Mouse (Mus musculus): ENCODE data around the gene Cnpy3.

The Cnpy3 gene

DNA sequence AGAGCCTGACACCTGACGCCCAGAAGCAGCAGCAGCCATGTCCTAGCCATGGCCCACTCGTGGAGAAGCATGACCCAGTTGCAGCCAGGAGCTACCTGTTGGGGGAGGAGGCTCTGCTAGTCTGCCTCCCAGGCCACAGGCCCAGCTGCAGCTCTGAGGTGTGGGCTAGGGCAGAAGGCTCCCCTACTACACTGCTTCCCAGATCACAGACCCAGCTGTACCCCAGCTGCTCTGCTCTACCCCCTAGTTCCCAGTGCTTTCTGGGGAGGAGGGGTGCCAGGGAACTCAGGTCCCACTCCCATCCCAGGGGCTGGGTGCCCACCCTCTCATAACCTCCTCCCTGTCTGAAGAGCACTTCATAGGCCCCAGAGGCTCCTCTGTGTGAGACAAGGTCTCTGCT lies 11.5 kb upstream of the Cnpy3 start, which contains the start of gene Ptcra:
TSS of gene Ptcra (minus strand) at position 169 of the 400 bp plus-strand sequence.
- DNase-seq = no peak

DNA sequence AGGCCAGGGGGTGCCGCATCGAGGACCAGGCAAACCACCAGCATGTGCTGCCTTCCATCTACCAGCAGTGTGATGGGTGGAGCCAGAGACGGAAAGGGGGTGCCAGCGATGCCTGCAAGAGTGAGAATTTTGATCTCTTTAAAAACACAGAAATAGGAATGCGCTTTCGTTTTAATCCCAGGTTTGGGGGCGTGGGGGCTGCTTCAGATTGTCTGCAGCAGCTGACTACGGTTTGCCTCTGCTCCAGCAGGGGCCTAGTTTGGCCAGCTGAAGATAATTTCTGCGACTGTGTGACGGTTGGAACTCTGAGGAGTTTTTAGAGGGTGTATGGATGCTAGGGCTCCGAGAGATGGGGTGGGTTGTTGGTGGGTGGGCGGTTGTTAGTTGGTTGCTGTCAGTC lies 6.7 kb upstream of the Cnpy3 start:
- no peak for DNase-seq

DNA sequence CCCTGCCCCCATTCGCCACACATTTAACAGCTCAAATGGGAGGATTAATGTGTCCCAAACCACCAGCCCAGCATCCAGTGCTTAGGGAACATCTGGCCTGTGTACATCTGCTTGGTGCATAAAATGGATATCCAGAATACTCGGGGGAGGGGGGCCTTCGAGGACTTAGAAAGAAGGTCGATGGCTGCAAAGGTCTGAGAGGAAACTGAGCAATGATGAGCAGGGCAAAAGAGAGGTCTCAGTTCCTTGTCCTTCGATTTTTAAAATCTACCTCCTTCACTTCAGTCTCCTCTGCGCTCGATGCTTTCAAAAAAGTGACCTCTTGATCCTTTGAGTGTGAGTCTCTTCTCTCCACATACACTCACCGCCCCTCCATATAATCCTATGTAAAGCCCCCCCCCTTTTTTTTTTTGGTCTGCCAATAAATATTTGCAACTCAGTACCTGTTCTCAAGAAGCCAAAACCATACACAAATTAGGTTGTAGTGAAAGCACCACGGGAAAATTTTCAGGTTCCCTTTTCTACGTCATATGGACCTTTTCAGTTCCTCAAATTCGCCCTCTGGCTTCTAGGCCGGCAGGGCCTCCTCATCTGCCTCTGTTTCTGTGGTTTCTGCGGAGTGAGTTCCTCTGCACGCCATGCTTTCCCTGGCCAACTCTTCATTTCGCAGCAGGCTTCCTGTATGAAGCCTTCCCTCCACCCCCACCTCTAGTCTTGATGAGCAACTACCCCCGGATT lies 789 bp downstream of the Cnpy3 start:
- DNase-seq = no peak

DNA sequence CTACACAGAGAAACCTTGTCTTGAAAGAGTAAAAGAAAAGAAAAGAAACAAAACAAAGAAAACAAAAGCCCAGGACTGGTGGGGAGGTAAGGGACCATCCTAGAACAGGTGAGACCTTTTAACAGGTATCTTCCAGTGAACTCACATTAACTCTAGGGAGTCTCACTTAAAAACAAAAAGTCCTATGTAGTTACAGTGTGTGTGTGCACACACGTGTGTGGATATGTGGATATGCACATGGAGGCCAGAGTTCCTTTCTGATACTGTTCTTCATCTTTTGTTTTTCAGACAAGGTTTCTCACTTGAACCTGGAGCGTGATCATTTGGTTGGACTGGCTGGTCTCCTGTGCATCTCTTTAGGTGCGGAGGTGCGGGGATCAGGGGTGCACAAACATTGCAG lies 1.4 kb downstream of the Cnpy3 start:
- DNase-seq = no peak

DNA sequence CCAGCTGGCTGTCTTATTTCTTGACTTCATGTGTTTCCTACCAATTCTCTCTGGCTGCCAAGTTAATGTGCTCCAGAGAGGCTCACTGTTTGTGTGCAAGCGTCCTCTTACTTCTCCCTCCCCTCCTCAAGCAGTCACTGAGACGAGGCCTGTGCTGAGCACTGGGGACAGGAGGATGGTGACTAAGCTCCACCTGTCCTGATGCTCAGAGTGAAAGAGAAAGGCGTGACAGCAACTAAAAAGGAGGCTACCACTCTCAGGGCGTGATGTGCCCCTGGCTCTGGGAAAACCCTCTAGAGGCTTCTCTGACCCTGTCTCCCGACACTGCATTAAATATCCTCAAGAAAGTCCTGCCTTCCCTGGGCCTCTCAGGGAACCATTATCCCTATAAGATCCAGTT lies 2.7 kb downstream of the Cnpy3 start:
- no peak for DNase-seq

DNA sequence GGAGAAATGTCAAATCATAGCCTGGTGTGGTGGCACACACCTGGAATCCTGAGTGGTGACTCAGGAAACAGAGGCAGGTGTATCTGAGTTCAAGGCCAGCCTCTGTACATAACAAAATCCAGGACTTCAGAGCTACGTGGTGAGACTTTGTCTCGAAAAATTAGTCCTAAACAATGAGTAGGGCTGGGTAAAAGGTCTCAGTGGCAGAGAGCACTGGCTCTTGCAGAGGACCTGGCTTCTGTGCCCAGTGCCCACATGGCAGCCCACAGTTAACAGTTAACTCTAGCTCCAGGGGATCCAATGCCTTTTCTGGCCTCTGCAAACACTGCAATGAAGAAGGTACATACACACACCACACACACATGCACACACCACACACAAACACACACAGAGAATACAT lies 4.2 kb downstream of the Cnpy3 start:
- no peak for DNase-seq

DNA sequence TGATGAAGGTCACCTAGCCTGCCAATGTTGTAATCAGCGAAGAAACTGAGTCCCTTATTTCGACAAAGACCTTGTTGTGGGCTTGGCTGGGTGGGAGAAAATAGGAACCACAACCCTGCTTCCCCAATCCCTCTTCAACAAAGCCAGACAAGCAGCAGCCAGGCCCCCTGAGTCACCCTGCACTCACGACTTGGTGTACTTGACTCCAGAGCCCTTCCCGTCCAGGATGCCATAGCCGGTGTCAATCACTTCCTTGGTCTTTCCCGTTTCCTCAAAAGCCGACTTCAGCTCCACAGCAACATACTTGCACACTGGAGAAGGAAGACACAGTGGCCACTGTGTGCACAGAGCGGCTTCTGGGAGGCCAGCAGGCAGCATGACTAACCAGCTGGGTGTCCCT lies 4.8 kb downstream of the Cnpy3 start:
- DNase-seq = no peak

DNA sequence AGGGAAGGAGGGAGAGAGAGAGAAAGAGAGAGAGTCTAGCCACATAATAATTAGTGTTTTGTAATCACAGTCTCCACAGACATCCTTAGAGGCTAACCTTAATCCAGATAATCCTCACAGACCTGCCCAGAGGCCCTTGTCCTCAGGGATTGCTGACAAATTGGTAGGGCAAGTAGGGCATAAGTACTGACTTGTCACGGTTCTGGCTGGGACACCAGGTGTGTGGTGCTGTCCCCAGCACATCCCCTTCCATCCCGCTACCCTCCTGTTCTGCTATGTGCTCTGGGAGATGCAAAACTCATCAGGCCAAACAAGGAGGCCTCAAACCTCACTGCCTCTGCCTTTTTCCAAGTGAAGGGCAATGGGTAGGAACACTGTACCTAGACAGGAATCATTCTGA lies 6.5 kb downstream of the Cnpy3 start:
- no peak for DNase-seq

DNA sequence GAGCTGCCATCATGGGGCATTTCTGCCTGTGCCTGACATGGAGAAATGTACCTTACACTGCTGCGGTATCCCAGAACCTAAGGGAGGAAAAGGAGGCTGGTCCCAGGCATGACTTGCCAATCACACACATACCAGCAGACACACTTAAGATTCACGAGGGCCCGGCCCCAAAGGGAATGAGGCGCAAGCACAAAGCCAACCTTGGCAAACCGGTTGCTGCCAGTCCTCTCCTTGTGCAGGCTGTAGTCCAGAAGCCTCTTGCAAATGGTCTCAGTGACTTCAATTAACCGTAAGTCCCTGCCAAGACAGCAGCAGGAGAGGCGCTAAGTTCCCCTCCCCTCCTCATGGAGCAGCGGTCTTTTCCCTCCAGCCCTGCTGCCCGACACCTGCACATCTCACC lies 9.0 kb downstream of the Cnpy3 start:
- DNase-seq = no peak

DNA sequence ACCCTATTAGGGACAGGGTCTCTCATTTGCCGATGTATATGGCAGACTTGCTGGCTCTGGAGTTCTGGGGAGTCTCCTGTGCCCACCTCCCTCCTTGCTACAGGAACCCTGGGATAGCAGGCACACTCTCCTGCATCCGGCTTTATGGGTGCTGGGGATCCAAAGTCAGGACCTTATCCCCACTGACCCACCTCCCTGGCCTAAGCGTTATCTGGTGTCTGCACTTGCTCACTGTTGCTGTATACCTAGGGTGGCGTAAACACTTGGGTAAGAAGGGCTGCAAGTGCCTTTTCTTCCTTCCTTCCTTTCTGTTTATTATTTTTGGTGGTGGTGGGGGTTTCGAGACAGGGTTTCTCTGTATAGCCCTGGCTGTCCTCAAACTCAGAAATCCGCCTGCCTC lies 10.7 kb downstream of the Cnpy3 start:
- DNase-seq = no peak

DNA sequence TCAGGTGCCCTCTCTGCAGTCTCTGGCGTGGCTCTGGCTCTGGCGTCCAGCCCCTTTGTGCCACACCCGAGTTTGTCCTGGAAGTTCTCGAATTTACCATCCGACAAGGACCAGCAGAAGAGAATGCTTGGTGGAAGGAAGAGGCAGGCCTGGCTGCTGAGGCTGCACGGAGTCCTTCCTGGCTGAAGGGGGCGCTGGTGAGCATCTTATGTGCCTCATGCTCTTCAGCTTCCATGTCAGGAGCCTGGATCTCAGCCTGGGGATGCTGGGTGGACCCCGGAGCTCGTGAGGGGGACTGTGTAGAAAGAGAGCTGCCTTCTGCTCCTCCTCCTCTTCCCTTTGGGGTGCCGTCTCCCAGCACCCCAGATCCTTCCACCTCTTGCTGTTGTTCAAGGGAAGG lies 15.9 kb downstream of the Cnpy3 start:
- peak; percentile 44 for DNase-seq

DNA sequence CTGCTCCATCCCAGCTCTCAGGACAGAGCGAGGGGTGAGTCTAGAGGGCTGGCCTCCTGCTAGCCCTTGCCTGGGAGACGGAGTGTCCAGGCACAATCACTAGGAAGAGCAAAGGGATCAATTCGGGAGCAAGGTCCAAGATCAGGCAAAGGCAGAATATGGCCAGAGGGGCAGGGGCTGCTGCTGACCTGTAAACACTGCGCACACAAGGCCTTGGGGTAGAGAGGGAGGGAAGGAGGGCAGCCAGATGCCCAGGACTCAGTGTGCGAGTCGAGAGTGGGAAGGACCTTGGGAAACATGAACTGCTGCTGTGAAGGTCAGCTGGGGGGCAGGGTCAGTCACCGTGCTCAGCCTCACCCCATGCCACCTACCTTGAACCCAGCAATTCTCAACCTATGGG lies 16.7 kb downstream of the Cnpy3 start:
- no peak for DNase-seq

DNA sequence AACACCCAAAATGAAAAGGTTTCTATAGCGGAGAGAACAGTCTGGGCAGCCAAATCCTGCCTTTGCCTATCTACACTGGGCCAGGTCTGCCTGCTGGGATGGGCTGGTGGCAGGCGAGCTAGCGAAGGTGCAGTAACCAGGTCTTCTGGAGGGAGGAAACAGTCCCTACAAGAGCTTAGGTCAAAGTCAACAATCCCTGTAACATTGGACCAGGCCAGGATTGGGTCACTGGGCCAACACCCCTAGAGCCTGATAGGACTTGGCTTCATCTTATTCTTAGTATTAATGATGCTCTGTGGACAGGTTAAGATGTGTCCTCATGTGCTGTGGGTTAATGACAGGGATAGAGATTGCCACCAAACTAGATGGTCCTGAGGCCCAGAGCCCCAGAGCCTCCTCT lies 18.0 kb downstream of the Cnpy3 start:
- no peak for DNase-seq

DNA sequence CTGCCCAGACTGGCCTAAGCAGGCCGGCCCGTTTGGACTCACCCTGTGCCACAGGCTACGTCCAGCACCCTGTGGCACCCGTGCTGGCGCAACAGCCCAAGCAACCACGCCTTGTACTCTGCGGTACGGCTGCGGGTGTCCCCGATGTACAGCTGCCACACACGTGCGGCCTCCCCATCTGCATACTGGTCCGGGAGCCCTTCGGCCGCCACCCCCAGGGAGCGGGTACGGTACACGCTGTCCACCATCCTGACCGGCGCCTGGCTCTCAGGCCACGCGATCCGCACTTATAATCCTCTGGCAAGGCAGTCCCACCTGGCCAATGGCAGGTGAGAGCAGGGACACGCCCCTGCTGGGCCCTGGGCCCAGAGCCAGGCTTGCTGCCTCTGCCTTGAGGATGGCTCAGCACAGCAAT lies 23.1 kb downstream of the Cnpy3 start, which contains the start of gene Gnmt:
TSS of gene Gnmt (minus strand) at position 265 of the 415 bp plus-strand sequence.
- no peak for DNase-seq

DNA sequence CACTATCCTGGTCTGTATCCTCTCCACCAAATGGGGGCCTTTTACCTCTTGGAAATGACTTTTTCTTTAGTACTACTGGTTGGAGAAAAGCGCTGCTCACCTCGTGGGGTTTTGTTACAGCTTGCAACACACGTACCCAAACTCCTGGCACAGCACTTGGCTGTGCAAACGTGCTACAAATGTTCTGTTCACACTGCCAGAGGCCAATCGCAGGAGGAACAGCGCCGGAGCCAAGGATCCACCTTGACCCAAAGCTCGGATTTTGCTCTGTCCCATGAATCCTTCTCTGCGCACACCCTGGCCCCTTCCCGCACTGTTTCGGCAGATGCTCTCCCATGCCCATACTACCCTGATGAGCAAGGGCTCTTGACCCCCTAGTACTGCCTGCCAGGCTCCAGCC lies 23.5 kb downstream of the Cnpy3 start:
- DNase-seq = no peak

DNA sequence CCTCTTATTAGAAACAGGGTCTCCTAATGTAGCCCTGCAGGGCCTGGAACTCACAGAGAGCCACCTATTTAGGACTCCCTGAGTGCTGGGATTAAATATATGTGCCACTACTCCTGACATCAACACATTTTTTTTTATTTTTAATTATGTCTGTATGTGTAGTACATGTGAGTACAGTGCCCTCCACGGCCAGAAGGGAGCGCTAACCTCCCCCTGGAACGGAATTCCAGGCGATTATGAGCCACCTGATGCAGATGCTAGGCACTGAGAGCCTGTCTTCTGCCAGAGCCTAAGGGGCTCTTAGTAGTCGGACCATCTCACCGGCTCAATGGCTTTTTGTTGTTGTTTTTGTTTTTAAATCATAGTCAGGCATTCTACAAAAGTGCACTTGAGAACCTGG lies 24.0 kb downstream of the Cnpy3 start:
- DNase-seq = peak; percentile 42

DNA sequence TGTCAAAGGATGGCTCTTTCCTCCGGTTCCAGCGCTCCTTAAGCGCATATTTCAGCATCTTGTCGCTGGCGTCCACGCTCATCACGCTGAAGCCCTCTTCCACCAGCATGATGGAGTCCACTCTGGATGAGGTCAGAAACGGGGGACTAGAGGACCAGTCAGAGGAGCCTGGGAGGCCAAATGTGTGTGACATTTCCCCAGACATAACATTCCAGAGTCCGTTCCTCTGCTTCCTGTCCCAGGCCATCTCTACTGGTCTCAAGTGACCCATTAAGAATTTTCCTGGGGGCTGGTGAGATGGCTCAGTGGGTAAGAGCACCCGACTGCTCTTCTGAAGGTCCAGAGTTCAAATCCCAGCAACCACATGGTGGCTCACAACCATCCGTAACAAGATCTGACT lies 24.7 kb downstream of the Cnpy3 start:
- no peak for DNase-seq

DNA sequence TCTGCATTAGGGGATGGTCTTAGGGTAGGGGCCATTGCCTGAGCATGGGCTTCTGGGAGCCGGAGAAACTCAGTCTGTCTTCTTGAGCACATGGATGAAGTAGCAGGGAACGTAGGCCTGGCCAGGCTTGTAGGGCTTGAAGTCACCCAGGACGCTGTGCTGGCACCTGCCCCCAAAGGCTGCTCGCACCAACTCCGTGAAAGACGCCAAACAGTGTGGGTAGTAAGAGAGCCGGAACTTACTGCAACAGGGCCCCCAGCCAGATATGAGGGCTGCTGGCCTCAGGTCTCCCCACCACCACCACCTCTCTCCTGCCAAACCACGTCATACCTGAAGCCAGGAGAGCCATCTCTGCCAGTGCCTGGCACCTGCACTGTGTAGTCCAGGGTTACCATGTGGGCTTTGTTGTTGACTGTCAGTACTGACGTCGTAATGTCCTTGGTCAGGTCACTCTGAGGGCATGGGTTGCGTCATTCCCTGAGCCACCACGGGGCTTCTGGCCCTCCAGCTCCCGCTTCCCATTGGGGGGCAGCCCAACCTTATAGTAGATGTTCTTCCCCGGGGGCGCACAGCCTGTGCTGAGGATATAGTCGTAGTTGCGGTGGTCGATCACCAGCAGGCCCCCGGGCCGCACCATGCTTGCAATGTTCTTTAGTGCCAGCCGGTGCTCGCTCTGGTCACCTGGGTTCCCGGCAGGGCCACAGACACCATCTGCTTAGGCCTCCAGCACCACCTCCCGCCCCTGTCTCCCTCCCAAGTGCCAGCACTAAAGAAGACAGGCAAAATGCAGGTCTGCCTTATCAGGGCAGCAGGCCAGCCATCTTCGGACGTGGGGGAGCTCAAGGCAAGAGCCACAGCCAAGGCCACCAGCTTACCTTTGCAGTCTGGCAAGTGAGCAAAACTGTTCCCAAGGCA lies 26.0 kb downstream of the Cnpy3 start:
- no peak for DNase-seq

DNA sequence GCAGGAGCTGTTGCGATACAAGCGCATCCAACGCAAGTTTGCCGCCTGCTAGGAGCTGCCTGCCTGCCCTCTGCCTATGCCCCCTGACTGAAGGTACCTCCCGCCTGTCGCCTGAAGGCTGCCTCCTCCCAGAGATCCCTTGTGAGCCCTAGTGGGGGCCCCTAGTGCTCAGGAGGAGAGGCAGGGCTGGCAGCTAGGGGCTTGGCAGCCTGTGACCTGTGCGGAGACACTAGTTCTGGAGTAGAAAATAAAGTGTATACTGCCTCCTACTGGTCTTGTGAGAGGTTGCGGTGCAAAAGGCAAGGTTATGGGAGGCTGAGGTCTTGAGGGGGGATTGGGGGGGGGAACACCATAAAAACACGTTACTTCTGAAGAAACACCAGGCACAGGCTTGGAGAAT lies 26.7 kb downstream of the Cnpy3 start:
- DNase-seq = no peak

DNA sequence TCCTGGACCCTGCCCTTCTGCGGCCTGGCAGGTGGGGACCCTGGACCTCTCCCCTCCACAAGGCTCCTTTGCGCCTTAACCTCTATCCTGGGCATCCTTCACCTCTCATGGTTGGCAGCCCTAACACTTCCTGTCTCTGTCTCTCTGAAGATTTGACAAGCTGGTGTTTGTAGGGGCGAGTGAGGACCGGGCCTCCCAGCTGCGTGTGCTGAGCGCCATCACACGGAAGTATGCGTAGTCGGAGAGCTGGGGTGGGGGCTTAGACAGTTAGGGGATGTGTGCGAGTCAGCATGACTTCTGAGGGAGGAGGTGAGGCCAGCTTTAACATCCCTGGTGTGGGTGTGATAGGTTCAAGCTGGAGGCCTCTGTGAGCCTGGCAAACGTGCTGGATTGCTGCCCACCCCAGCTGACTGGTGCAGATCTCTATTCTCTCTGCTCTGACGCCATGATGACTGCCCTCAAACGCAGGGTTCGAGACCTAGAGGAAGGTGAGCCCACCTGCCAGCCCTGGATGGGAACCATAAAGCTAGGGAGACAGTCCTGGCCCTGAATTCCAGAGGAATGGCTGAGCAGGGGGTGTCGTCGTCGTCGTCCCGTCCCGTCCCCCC lies 27.4 kb downstream of the Cnpy3 start:
- DNase-seq = no peak

DNA sequence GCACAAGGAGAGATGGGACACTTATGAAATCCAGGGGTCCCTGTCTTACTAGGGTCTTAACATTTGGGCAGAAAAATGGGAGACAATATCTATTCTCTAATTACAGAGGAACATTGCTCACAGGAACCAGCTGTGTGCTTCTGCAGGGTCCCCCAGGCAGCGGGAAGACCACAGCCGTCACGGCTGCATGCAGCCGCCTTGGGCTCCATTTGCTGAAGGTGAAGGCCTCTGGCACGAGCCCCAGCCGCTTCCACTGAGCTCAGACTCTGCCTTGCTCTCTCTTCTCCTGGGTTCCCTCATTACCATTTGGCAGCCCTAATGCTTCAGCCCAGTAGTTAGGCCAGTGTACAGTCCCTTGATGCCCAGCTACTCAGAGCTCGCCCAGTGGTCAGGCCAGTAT lies 30.9 kb downstream of the Cnpy3 start:
- no peak for DNase-seq

DNA sequence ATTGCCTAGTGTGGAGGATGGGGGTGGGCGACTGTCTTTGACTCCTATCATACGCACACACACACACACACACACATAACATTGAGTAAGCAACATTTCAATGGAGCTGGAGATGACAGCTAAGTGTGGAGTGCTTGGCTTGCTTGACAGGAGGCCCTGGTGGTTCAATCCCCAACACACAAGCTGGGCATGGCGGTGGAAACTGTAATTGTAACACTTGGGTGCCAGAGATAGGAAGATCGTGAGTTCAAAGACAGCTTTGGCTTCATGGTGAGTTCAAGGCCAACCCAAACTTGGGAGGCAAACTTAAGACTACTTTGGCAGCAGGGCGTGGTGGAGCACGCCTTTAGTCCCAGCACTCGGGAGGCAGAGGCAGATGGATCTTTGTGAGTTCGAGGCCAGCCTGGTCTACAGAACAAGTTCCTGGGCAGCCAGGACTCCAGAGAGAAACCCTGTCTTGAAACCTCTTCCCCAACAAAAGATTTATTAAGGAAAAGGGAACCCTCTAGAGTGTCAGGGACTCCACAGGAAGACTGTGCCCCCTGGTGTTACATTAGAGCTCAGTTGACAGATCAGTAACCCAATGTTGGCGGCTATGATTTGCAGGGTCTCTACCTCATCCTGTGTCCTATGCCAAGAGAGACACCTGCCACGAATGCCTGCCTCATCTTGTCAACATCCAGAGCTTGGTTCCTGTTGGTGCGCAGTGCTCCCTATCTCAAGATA lies 37.1 kb downstream of the Cnpy3 start:
- DNase-seq = no peak

DNA sequence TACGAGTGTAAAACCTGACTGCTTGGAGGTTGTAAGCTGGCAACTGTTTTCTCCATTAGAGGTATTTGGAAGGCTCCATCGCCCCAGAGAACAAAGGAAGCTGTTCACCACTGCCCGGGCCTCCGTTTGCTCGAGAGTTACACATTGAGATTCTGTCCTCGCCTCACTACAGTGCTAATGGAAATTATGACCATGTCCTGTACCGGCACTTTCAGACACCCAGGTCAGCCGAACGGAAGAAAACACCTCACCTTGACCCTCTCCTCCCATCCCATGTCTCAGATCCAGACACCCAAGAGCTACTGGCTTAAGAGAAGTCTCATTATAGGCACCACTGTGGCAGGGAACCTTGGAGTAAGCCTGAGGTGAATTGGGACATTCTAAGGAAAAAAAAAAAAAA lies 38.2 kb downstream of the Cnpy3 start:
- DNase-seq = no peak

Data from right cerebral cortex, postnatal 14 days (tissue).